Mouse (Mus musculus): Measurements from ENCODE around the gene Ccdc63. TPM values are rescaled to one million over a fixed set of nuclear protein-coding genes. Genes with fewer than 3 reads are reported as not detected.
A peak's percentile ranks its signal among the peaks of the same experiment; 100 is the strongest.
"Not testable (repeated sequence)": the region's sequence is repeated elsewhere in the genome, so short reads cannot be mapped to it uniquely, and the experiment has no call there.

Gene Ccdc63
- polyA plus RNA-seq, 1 experiment from 2014 or later, result not detected

- Histone ChIP-seq H3K4me1 (replicated peaks) (peaks cover 84% of the 10 kb centered on the region), H3K4me2 (no peak overlapping the region), H3K4me3 (no peak overlapping the region), H3K36me3 (peaks cover 45% of the 10 kb centered on the region), H3K27ac (no peak overlapping the region), H3K27me3 (no peaks in the 10 kb centered on the region), H3K9ac (peak overlapping the region; percentile 47; the same call in 1 of the 2 replicates), H3K9me3 (no peaks in the 10 kb centered on the region)
- WGBS, result 83% methylated on average over 3 of the region's 3 CpGs
- ATAC-seq (ENCODE audit: low FRiP score), result no peak
Measured at GRCm38 (mm10) chr5:122164011-122164410, 23.4 kb upstream of the Ccdc63 start.

GRCm38 (mm10) chr5:122163194-122163593, 22.6 kb upstream of the Ccdc63 start:
- peaks cover 38% of the 10 kb centered on the region for H3K36me3 ChIP-seq

DNA sequence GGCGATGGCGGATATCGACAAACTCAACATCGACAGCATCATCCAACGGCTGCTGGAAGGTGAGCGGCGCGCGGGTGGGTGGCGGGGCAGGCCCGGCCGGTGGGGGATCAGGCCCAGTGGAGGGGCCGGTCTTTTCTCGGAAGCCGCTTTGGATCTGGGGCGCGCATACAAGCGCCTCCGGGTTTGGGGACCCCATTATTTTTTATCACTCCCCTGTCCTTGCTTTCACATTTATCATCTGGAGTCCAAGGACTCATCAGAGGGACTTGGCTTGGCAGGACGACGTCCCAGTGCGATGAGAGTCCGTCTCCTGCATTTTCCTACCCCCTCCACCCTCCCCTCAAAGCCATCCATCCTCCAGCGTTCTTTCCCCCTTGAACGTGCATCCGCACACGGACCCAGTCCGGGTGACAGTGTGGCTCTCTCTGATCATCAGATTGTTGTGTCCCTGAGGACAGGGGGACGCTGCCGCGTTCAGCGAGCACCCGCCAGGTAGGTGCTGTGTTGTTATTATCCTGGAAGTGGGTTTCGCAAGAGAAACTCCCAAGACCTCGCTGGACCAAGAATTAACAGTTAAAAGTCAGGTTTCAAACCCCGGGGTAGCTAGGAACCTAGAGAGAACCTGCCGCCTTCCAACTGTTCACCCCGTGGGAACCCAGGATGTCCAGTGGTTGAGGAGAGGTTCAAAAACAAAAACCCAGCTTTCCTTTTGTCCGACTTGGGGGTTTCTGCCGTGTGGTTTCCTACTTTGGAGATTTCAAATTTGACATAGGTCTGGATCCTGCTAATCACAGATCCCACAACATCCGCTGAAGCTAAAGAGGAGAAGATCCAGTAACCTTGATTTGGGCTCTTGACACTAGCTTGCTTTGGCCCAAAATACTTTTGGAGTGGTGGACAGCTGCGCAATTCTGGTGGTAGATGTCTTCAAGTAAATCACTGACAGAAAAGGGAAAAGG, 18.2 kb upstream of the Ccdc63 start:
- Histone ChIP-seq H3K27me3 (no peaks in the 10 kb centered on the region), H3K4me1 (replicated peaks) (peaks cover 61% of the 10 kb centered on the region), H3K9me3 (no peaks in the 10 kb centered on the region), H3K9ac (peak overlapping the region; percentile 96), H3K36me3 (peaks cover 26% of the 10 kb centered on the region), H3K4me2 (peak overlapping the region; percentile 86), H3K27ac (peak overlapping the region; percentile 93), H3K4me3 (peak overlapping the region; percentile 90)
- WGBS, result 2% methylated on average over 42 of the region's 42 CpGs
- ATAC-seq (ENCODE audit: low FRiP score), result peak; percentile 60

More at GRCm38 (mm10) chr5:122163194-122163593, 22.6 kb upstream of the Ccdc63 start:
- H3K27ac ChIP-seq, result no peak overlapping the region
- peak overlapping the region; percentile 51 for H3K9ac ChIP-seq
- no peaks in the 10 kb centered on the region for H3K27me3 ChIP-seq
- WGBS, result 62% methylated on average over 6 of the region's 6 CpGs
- H3K4me3 ChIP-seq, result no peak overlapping the region
- H3K4me1 ChIP-seq (replicated peaks), result peaks cover 84% of the 10 kb centered on the region
- no peak for ATAC-seq (ENCODE audit: low FRiP score)
- H3K9me3 ChIP-seq, result no peaks in the 10 kb centered on the region
- H3K4me2 ChIP-seq, result peak overlapping the region; percentile 86; the same call in 1 of the 2 replicates

GRCm38 (mm10) chr5:122157827-122158381, 17.3 kb upstream of the Ccdc63 start, which contains the start of gene Ppp1cc:
Ppp1cc (plus strand) TSS chr5:122158278.
- Histone ChIP-seq H3K9me3 (no peaks in the 10 kb centered on the region), H3K4me3 (peak within 1 kb of the TSS; percentile 90), H3K27me3 (no peaks in the 10 kb centered on the region), H3K4me1 (replicated peaks) (peaks cover 52% of the 10 kb centered on the region), H3K9ac (peak within 1 kb of the TSS; percentile 96), H3K4me2 (peak within 1 kb of the TSS; percentile 86), H3K36me3 (peaks cover 18% of the 10 kb centered on the region), H3K27ac (peak within 1 kb of the TSS; percentile 93)
- WGBS, result 2% methylated on average over 51 of the region's 54 CpGs
- ATAC-seq (ENCODE audit: low FRiP score), result peak; percentile 91

DNA sequence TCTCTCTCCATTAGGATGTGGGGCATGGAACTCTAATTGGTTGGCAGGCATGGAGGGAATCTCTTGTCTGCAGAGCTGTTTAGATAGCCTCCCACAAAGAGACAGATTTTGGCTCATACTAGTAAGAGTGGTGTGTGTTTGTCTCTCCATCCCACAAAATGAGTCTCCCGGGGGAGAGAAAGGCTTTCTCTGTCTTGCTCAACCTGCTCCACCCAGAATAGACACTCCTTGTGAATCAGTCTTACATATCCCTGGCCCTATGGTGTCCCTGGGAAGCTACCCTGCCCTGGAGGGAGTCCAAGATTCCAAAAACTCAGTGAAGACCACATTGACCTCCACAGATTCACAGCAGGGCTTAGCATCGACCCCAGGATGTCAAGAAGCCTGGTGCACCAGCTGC, 15.9 kb upstream of the Ccdc63 start:
- Histone ChIP-seq H3K4me3 (no peak overlapping the region), H3K4me1 (replicated peaks) (peaks cover 38% of the 10 kb centered on the region), H3K27ac (no peak overlapping the region), H3K4me2 (no peak overlapping the region), H3K27me3 (no peaks in the 10 kb centered on the region), H3K36me3 (peaks cover 10% of the 10 kb centered on the region), H3K9me3 (no peaks in the 10 kb centered on the region), H3K9ac (no peak overlapping the region)
- WGBS, result 63% methylated on average over 2 of the region's 2 CpGs
- no peak for ATAC-seq (ENCODE audit: low FRiP score)

- no peak for ATAC-seq (ENCODE audit: low FRiP score)
Measured at GRCm38 (mm10) chr5:122155613-122156012, 15.0 kb upstream of the Ccdc63 start.

GRCm38 (mm10) chr5:122154782-122155181, 14.2 kb upstream of the Ccdc63 start:
- no peaks in the 10 kb centered on the region for H3K27me3 ChIP-seq
- no peaks in the 10 kb centered on the region for H3K9me3 ChIP-seq
- ATAC-seq (ENCODE audit: low FRiP score), result no peak
- no peak overlapping the region for H3K9ac ChIP-seq
- WGBS, result 83% methylated on average over 3 of the region's 3 CpGs
- H3K36me3 ChIP-seq, result no peaks in the 10 kb centered on the region
- H3K4me2 ChIP-seq, result no peak overlapping the region
- peaks cover 21% of the 10 kb centered on the region for H3K4me1 ChIP-seq (replicated peaks)
- H3K4me3 ChIP-seq, result no peak overlapping the region
- no peak overlapping the region for H3K27ac ChIP-seq

More at GRCm38 (mm10) chr5:122155613-122156012, 15.0 kb upstream of the Ccdc63 start:
- no peak overlapping the region for H3K9ac ChIP-seq
- H3K36me3 ChIP-seq, result 0 out of 2 replicates have a peak, but pooled peaks cover under 1% of the 10 kb centered on the region
- H3K27ac ChIP-seq, result no peak overlapping the region
- peaks cover 30% of the 10 kb centered on the region for H3K4me1 ChIP-seq (replicated peaks)
- H3K9me3 ChIP-seq, result no peaks in the 10 kb centered on the region
- H3K4me3 ChIP-seq, result no peak overlapping the region
- H3K27me3 ChIP-seq, result no peaks in the 10 kb centered on the region
- no peak overlapping the region for H3K4me2 ChIP-seq

- Histone ChIP-seq H3K27me3 (no peaks in the 10 kb centered on the region), H3K9me3 (no peaks in the 10 kb centered on the region), H3K4me3 (no peak overlapping the region), H3K27ac (no peak overlapping the region), H3K36me3 (no peaks in the 10 kb centered on the region), H3K4me1 (replicated peaks) (peaks cover 15% of the 10 kb centered on the region), H3K4me2 (no peak overlapping the region), H3K9ac (no peak overlapping the region)
- ATAC-seq (ENCODE audit: low FRiP score), result no peak
- WGBS, result 27% methylated on average over 9 of the region's 14 CpGs
Measured at GRCm38 (mm10) chr5:122154006-122154405, 13.4 kb upstream of the Ccdc63 start.

DNA sequence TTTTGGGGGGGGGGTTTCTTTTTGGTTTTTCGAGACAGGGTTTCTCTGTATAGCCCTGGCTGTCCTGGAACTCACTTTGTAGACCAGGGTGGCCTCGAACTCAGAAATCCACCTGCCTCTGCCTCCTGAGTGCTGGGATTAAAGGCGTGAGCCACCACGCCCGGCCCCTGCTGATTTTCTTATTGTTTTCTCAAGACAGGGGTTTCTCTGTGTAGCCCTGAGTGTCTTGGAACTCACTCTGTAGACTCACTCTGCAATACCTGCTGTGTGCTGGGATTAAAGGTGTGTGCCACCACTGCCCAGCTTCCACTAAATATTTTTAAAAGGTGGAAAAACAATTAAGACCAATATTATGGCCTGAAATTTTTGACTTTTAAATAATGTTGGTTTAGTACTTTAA, 11.9 kb upstream of the Ccdc63 start:
- 88% methylated on average over 5 of the region's 5 CpGs for WGBS

DNA sequence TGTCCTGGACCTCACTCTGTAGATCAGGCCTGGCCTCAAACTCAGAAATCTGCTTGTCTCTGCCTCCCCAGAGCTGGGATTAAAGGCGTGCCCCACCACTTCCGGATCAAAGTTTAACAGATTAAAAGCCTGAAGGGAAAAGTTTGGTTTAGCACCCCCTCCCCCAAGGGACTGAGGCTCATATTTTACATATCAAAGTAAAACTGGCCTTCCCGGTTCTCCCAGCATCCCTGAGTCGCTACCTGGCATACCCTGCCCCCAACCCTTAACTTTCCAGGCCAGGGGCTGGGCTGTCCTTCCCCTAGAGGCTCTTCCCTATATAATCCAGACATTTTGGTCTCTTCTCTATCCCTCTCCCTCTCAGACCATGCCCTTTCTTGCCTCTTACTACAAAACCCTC, 8.6 kb upstream of the Ccdc63 start:
- ATAC-seq (ENCODE audit: low FRiP score), result no peak
- Histone ChIP-seq H3K27me3 (no peaks in the 10 kb centered on the region), H3K4me1 (replicated peaks) (no peaks in the 10 kb centered on the region), H3K4me2 (no peak overlapping the region), H3K4me3 (no peak overlapping the region), H3K9ac (no peak overlapping the region), H3K27ac (no peak overlapping the region), H3K36me3 (no peaks in the 10 kb centered on the region), H3K9me3 (no peaks in the 10 kb centered on the region)
- WGBS, result 52% methylated on average over 4 of the region's 4 CpGs

More for the DNA sequence above, 11.9 kb upstream of the Ccdc63 start:
- H3K27me3 ChIP-seq; H3K9me3 ChIP-seq; H3K27ac ChIP-seq; H3K9ac ChIP-seq; H3K4me2 ChIP-seq; ATAC-seq (ENCODE audit: low FRiP score); H3K4me3 ChIP-seq; H3K36me3 ChIP-seq: not testable (repeated sequence)
- peaks cover 12% of the 10 kb centered on the region for H3K4me1 ChIP-seq (replicated peaks)

DNA sequence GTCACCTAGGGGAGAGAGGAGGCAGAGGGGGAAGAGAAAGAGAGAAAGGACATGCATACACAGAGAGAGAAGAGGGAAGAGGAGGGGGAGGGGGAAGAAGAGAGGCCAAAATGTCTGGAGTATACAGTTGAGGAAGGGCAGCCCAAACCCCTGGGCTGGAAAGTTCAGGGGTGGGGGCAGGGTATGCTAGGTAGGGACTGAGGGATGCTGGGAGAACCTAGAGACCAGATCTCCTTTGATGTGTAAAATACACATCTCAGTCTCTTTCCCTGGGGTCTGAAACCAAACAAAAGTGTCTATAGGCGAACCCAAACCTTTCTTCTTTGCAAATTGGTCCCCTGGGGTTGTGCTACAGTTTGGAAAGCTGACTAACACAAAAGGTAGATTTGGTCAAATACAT, 7.5 kb upstream of the Ccdc63 start:
- Histone ChIP-seq H3K9me3 (no peaks in the 10 kb centered on the region), H3K9ac (no peak overlapping the region), H3K27me3 (no peaks in the 10 kb centered on the region), H3K4me3 (no peak overlapping the region), H3K4me2 (no peak overlapping the region), H3K36me3 (no peaks in the 10 kb centered on the region), H3K27ac (no peak overlapping the region), H3K4me1 (replicated peaks) (no peaks in the 10 kb centered on the region)
- no peak for ATAC-seq (ENCODE audit: low FRiP score)
- WGBS, result 33% methylated on average over 1 of the region's 1 CpGs

DNA sequence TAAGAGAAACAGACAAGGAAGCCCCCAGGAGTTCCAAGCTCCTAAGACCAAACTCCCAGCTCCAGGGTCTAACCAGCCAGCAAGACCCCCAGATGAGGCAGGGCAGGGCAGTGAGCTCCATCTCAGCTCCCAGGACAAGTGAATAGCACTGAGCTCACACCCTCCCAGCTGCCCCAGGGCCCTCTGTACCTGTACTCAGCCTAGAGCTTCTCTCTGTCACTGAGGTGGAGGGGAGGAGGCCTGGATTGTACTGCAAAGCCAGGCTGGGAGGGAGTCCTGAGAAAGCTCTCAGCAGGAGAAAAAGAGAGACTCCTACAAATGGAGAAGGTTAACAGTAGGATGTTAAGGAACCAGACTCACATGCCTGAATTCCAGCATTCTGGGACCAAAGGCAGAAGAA, 6.0 kb upstream of the Ccdc63 start:
- Histone ChIP-seq H3K4me2 (no peak overlapping the region), H3K9ac (no peak overlapping the region), H3K27ac (0 out of 2 replicates have a peak overlapping the region, but pooled peaks have one; percentile 23), H3K27me3 (no peaks in the 10 kb centered on the region), H3K4me3 (no peak overlapping the region), H3K9me3 (no peaks in the 10 kb centered on the region), H3K4me1 (replicated peaks) (no peaks in the 10 kb centered on the region), H3K36me3 (no peaks in the 10 kb centered on the region)
- no peak for ATAC-seq (ENCODE audit: low FRiP score)

Data from hindbrain, embryonic 13.5 days (tissue).